Mouse (Mus musculus): ENCODE data around the gene Olfr1. TPM values are rescaled to one million over a fixed set of nuclear protein-coding genes. Genes with fewer than 3 reads are reported as not detected.

Olfr1 gene
- not detected in 2 replicates for polyA plus RNA-seq (2016; fragmentation: Nextera tagmentation; extraction: Ambion mirVana)

GRCm38 (mm10) chr11:73399514-73399913, at the start of gene Olfr1:
TSS of gene Olfr1 (minus strand) at chr11:73399614.
- Histone ChIP-seq H3K27ac (no peak within 1 kb of the TSS), H3K36me3 (no peaks in the 10 kb centered on the region), H3K9me3 (no peaks in the 10 kb centered on the region), H3K4me3 (no peak within 1 kb of the TSS), H3K27me3 (ENCODE audit: insufficient read depth, poor library complexity, severe bottlenecking) (no peaks in the 10 kb centered on the region), H3K4me1 (no peaks in the 10 kb centered on the region)
- DNase-seq (ENCODE audit: low spot score): no peak

GRCm38 (mm10) chr11:73428377-73428776, 29.0 kb upstream of the Olfr1 start, which contains the start of gene Olfr378:
TSS of gene Olfr378 (minus strand) at chr11:73428477.
- Histone ChIP-seq H3K9me3 (peaks cover 10% of the 10 kb centered on the region), H3K4me1 (no peaks in the 10 kb centered on the region), H3K27me3 (ENCODE audit: insufficient read depth, poor library complexity, severe bottlenecking) (no peaks in the 10 kb centered on the region), H3K4me3 (no peak within 1 kb of the TSS), H3K36me3 (no peaks in the 10 kb centered on the region), H3K27ac (no peak within 1 kb of the TSS)
- 85% methylated on average over 1 of the region's 1 CpGs for WGBS
- no peak for DNase-seq (ENCODE audit: low spot score)

GRCm38 (mm10) chr11:73395374-73395773, 4.0 kb downstream of the Olfr1 start:
- H3K36me3 ChIP-seq: no peaks in the 10 kb centered on the region
- H3K4me3 ChIP-seq: no peak overlapping the region
- DNase-seq (ENCODE audit: low spot score): no peak
- H3K27me3 ChIP-seq (ENCODE audit: insufficient read depth, poor library complexity, severe bottlenecking): no peaks in the 10 kb centered on the region
- no peaks in the 10 kb centered on the region for H3K9me3 ChIP-seq
- H3K27ac ChIP-seq: no peak overlapping the region
- H3K4me1 ChIP-seq: no peaks in the 10 kb centered on the region
- WGBS: 69% methylated on average over 4 of the region's 4 CpGs

GRCm38 (mm10) chr11:73370946-73371345, 28.5 kb downstream of the Olfr1 start, which contains the start of gene Olfr376:
TSS of gene Olfr376 (plus strand) at chr11:73371246.
- H3K27ac ChIP-seq: no peak within 1 kb of the TSS
- 90% methylated on average over 2 of the region's 2 CpGs for WGBS
- no peaks in the 10 kb centered on the region for H3K27me3 ChIP-seq (ENCODE audit: insufficient read depth, poor library complexity, severe bottlenecking)
- 0 out of 2 replicates have a peak, but pooled peaks cover 3% of the 10 kb centered on the region for H3K9me3 ChIP-seq
- no peaks in the 10 kb centered on the region for H3K36me3 ChIP-seq
- no peaks in the 10 kb centered on the region for H3K4me1 ChIP-seq
- no peak for DNase-seq (ENCODE audit: low spot score)
- H3K4me3 ChIP-seq: no peak within 1 kb of the TSS

- DNase-seq (ENCODE audit: low spot score): no peak
- WGBS: 42% methylated on average over 3 of the region's 3 CpGs
- no peaks in the 10 kb centered on the region for H3K9me3 ChIP-seq
- no peaks in the 10 kb centered on the region for H3K36me3 ChIP-seq
- H3K4me1 ChIP-seq: no peaks in the 10 kb centered on the region
- no peak within 1 kb of the TSS for H3K4me3 ChIP-seq
- no peaks in the 10 kb centered on the region for H3K27me3 ChIP-seq (ENCODE audit: insufficient read depth, poor library complexity, severe bottlenecking)
- H3K27ac ChIP-seq: no peak within 1 kb of the TSS
Measured at GRCm38 (mm10) chr11:73350483-73350882, 48.9 kb downstream of the Olfr1 start, which contains the start of gene Olfr20. TSS of gene Olfr20 (plus strand) at chr11:73350783.

Other genes starting within 250 kb of the Olfr1 start
- gene P2rx5, start 239.2 kb downstream of the Olfr1 start, polyA plus RNA-seq (2016; fragmentation: Nextera tagmentation; extraction: Ambion mirVana): 0.41 and 0.97 TPM in 2 replicates
- 107 and 126 TPM in 2 replicates for gene Emc6, start 222.6 kb downstream of the Olfr1 start, polyA plus RNA-seq (2016; fragmentation: Nextera tagmentation; extraction: Ambion mirVana)
- 249 and 253 TPM in 2 replicates for gene Tax1bp3, start 222.5 kb downstream of the Olfr1 start, polyA plus RNA-seq (2016; fragmentation: Nextera tagmentation; extraction: Ambion mirVana)
- 11.9 and 14.0 TPM in 2 replicates for gene Ctns, start 200.6 kb downstream of the Olfr1 start, polyA plus RNA-seq (2016; fragmentation: Nextera tagmentation; extraction: Ambion mirVana)
- 0.54 and 0.62 TPM in 2 replicates for gene Shpk, start 200.2 kb downstream of the Olfr1 start, polyA plus RNA-seq (2016; fragmentation: Nextera tagmentation; extraction: Ambion mirVana)
- gene Trpv1, start 165.3 kb downstream of the Olfr1 start, polyA plus RNA-seq (2016; fragmentation: Nextera tagmentation; extraction: Ambion mirVana): not detected in 2 replicates
- gene Trpv3, start 132.2 kb downstream of the Olfr1 start, polyA plus RNA-seq (2016; fragmentation: Nextera tagmentation; extraction: Ambion mirVana): 0.03 TPM in 1 of 2 replicates, not detected in the other
- not detected in 2 replicates for gene Aspa, start 70.0 kb downstream of the Olfr1 start, polyA plus RNA-seq (2016; fragmentation: Nextera tagmentation; extraction: Ambion mirVana)
- gene Gm49340, start 69.9 kb downstream of the Olfr1 start, polyA plus RNA-seq (2016; fragmentation: Nextera tagmentation; extraction: Ambion mirVana): not detected in 2 replicates
- not detected in 2 replicates for gene Spata22, start 69.9 kb downstream of the Olfr1 start, polyA plus RNA-seq (2016; fragmentation: Nextera tagmentation; extraction: Ambion mirVana)
- gene Olfr20, start 48.8 kb downstream of the Olfr1 start, polyA plus RNA-seq (2016; fragmentation: Nextera tagmentation; extraction: Ambion mirVana): not detected in 2 replicates
- gene Olfr376, start 28.4 kb downstream of the Olfr1 start, polyA plus RNA-seq (2016; fragmentation: Nextera tagmentation; extraction: Ambion mirVana): not detected in 2 replicates
- not detected in 2 replicates for gene Olfr378, start 28.9 kb upstream of the Olfr1 start, polyA plus RNA-seq (2016; fragmentation: Nextera tagmentation; extraction: Ambion mirVana)
- gene Olfr380, start 57.9 kb upstream of the Olfr1 start, polyA plus RNA-seq (2016; fragmentation: Nextera tagmentation; extraction: Ambion mirVana): not detected in 2 replicates
- gene Olfr381, start 92.0 kb upstream of the Olfr1 start, polyA plus RNA-seq (2016; fragmentation: Nextera tagmentation; extraction: Ambion mirVana): not detected in 2 replicates
- not detected in 2 replicates for gene Olfr382, start 117.6 kb upstream of the Olfr1 start, polyA plus RNA-seq (2016; fragmentation: Nextera tagmentation; extraction: Ambion mirVana)
- gene Olfr385, start 193.4 kb upstream of the Olfr1 start, polyA plus RNA-seq (2016; fragmentation: Nextera tagmentation; extraction: Ambion mirVana): not detected in 2 replicates
- not detected in 2 replicates for gene Olfr384, start 199.0 kb upstream of the Olfr1 start, polyA plus RNA-seq (2016; fragmentation: Nextera tagmentation; extraction: Ambion mirVana)

All from heart, embryonic 10.5 days (tissue).